ENCODE assay signal across 17 mouse cellular contexts in genomic region chr11:113544017-113544640, GRCm38 (mm10).
DNase-seq lines count a peak whose midpoint lies in the region; ATAC-seq and TF ChIP-seq lines count a peak whose summit lies in the region.
"Had no signal": no experiment of that assay in that cellular context is flagged by ENCODE, and none has a peak within 500 bp of the region (broad histone marks: within the 10 kb centered on the region; RNA-seq: fewer than 3 reads in every experiment).

No protein-coding gene starts in this region.

- 0 out of 2 replicates have a peak, but pooled peaks cover 2% of the 10 kb centered on the region for H3K9me3 ChIP-seq in liver, embryonic 16.5 days (replicated peaks; ENCODE audit: control insufficient read depth, low read length)
- H3K9me3 ChIP-seq in limb, embryonic 10.5 days (replicated peaks): no peaks in the 10 kb centered on the region
- H3K9me3 ChIP-seq: midbrain, embryonic 12.5 days had no signal

- no peak overlapping the region for H3K4me3 ChIP-seq in bone marrow, adult 2 months (replicated peaks; ENCODE audit: control insufficient read depth, low read depth, low read length)
- H3K4me3 ChIP-seq in liver, embryonic 16.5 days (ENCODE audit: low read depth, low read length): no peak overlapping the region
- no peak overlapping the region for H3K4me3 ChIP-seq in limb, embryonic 10.5 days
- H3K4me3 ChIP-seq: heart, embryonic 12.5 days; hindbrain, embryonic 12.5 days; midbrain, embryonic 12.5 days had no signal

- H3K27ac ChIP-seq in bone marrow, adult 2 months (ENCODE audit: control insufficient read depth, insufficient read depth, low read depth, low read length, poor library complexity): peak overlapping the region; percentile 79
- H3K27ac ChIP-seq in liver, embryonic 16.5 days (ENCODE audit: low read length): peak overlapping the region; percentile 7; the same call in 1 of the 2 replicates
- H3K27ac ChIP-seq in limb, embryonic 10.5 days: no peak overlapping the region
- H3K27ac ChIP-seq: hindbrain, embryonic 12.5 days; kidney, postnatal 0 days; midbrain, embryonic 12.5 days had no signal

- no peaks in the 10 kb centered on the region; the same call in 1 of the 2 replicates for H3K36me3 ChIP-seq in liver, embryonic 16.5 days (ENCODE audit: control insufficient read depth, insufficient read depth)
- no peaks in the 10 kb centered on the region for H3K36me3 ChIP-seq in splenic B cell, adult 2 months (ENCODE audit: control insufficient read depth, insufficient read depth, low read length, poor library complexity, severe bottlenecking)
- H3K36me3 ChIP-seq in limb, embryonic 10.5 days: peaks cover 3% of the 10 kb centered on the region; the same call in 1 of the 2 replicates
- H3K36me3 ChIP-seq: hindbrain, embryonic 12.5 days had no signal

- peak; percentile 27 to 38 for DNase-seq in lung, postnatal 4 days
- no peak for DNase-seq in lung, postnatal 14 days
- DNase-seq in splenic B cell, adult 2 months (ENCODE audit: low read depth, low spot score): peak; percentile 13
- no peak for DNase-seq in limb, embryonic 10.5 days (ENCODE audit: low spot score)
- DNase-seq in right cerebral cortex, adult 2 months (ENCODE audit: low spot score in 2 of 2): no peak
- DNase-seq: cerebellum, adult 11-12 months; cerebellum, postnatal 36 days; gastrocnemius, postnatal 36 days; right cerebral cortex, postnatal 14 days had no signal

- no peak overlapping the region for H3K4me2 ChIP-seq in liver, embryonic 16.5 days (ENCODE audit: low read depth, low read length)
- H3K4me2 ChIP-seq: heart, embryonic 12.5 days; hindbrain, embryonic 12.5 days; midbrain, embryonic 12.5 days had no signal

- no peak for TF ChIP-seq POLR2A in bone marrow, adult 2 months (IDR thresholded peaks at IDR 0.05; ENCODE audit: borderline replicate concordance, control insufficient read depth, low read depth, low read length)

- H3K4me1 ChIP-seq in bone marrow, adult 2 months (ENCODE audit: control insufficient read depth, insufficient read depth, low read length): peaks cover 9% of the 10 kb centered on the region
- no peaks in the 10 kb centered on the region for H3K4me1 ChIP-seq in liver, embryonic 16.5 days (ENCODE audit: control insufficient read depth, low read depth, low read length)
- peaks cover 10% of the 10 kb centered on the region for H3K4me1 ChIP-seq in limb, embryonic 10.5 days

- 15% methylated on average over 11 of the region's 11 CpGs for WGBS in bone marrow, adult 2 months
- WGBS in liver, embryonic 16.5 days (ENCODE audit: insufficient replicate concordance): 44% methylated on average over 11 of the region's 11 CpGs
- 89% methylated on average over 11 of the region's 11 CpGs for WGBS in limb, embryonic 10.5 days

- H3K27me3 ChIP-seq in liver, embryonic 16.5 days (ENCODE audit: control insufficient read depth, insufficient read depth, low read depth, low read length): no peaks in the 10 kb centered on the region
- H3K27me3 ChIP-seq in splenic B cell, adult 2 months (ENCODE audit: control insufficient read depth, insufficient read depth, low read length, poor library complexity, severe bottlenecking): no peaks in the 10 kb centered on the region; the same call in 1 of the 2 replicates
- H3K27me3 ChIP-seq in limb, embryonic 10.5 days (ENCODE audit: low read depth, poor library complexity, severe bottlenecking): no peaks in the 10 kb centered on the region
- H3K27me3 ChIP-seq: heart, embryonic 12.5 days; hindbrain, embryonic 12.5 days; midbrain, embryonic 12.5 days had no signal

- no peak overlapping the region for H3K9ac ChIP-seq in liver, embryonic 16.5 days (ENCODE audit: low read depth, low read length)
- H3K9ac ChIP-seq: heart, embryonic 12.5 days; hindbrain, embryonic 12.5 days; midbrain, embryonic 12.5 days had no signal

- TF ChIP-seq CTCF in bone marrow, adult 2 months (IDR thresholded peaks at IDR 0.05; ENCODE audit: control insufficient read depth, insufficient read depth, low read length): no peak

- peak; percentile 35; the same call in 1 of the 2 replicates for ATAC-seq in liver, embryonic 16.5 days (ENCODE audit: low read depth)
- ATAC-seq: activated CD4-positive, CD25-positive, alpha-beta regulatory T cell, adult 4 months; intestine, embryonic 16.5 days had no signal

Comparison
In these comparisons a context has a peak if more than half of its experiments do, and no peak if none do; other contexts are left out.
1. DNase-seq: peak in lung, postnatal 4 days (2 of 2) and splenic B cell, adult 2 months (single experiment); none in lung, postnatal 14 days (single experiment), limb, embryonic 10.5 days (single experiment) and right cerebral cortex, adult 2 months (0 of 2).